In the genomic region with DNA sequence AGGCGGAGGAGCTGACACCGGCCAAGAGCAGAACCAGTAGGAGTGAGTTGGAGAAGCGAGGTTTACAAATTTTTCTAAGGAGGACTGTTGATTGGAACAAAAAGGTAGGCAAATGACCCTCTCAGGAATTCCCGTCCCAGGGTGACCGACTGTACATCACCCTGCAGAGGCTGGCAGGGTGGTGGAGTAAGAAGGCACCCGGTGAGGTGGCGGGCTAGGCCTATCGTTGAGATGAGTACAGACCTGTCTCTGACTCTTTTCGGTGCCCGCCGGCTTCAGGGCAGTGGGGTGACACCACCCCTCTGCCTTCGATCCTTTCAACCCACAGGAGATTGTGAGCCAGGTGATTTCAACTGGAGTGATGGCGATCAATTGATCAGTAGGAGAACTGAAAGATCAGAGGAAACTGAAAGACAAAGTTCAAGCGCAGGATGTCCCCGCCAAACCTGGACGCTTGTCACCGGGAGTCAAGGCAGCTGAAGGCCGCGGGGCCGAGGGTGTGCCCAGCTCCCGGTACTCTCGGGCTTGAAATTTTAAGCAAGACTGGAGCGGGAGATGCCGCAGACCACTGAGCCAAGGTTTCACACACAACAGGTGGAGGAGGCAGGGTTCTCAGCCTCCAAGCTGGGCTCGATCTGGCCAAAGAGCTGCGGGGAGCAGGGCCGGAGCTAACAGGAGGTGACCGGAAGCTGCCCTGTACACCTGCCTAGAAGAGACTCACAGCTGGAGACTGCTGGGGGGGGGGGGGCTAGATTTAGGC, we compare ENCODE assay signal across 16 mouse cellular contexts. TPM values are rescaled to one million over a fixed set of nuclear protein-coding genes. Genes with fewer than 3 reads are reported as not detected.
A peak's percentile ranks its signal among the peaks of the same experiment; 100 is the strongest.
DNase-seq lines count a peak whose midpoint lies in the region; ATAC-seq lines count a peak whose summit lies in the region.
"Had no signal": no experiment of that assay in that cellular context is flagged by ENCODE, and none has a peak within 500 bp of the region (broad histone marks: within the 10 kb centered on the region; RNA-seq: fewer than 3 reads in every experiment).

No protein-coding gene starts in this region.

- H3K27me3 ChIP-seq in hindbrain, embryonic 11.5 days (ENCODE audit: control insufficient read depth, insufficient read depth, low read length), result peaks cover 75% of the 10 kb centered on the region
- peaks cover 95% of the 10 kb centered on the region for H3K27me3 ChIP-seq in midbrain, embryonic 13.5 days

- H3K27ac ChIP-seq in hindbrain, embryonic 11.5 days (ENCODE audit: low read depth, low read length), result peak overlapping the region; percentile 58
- peak overlapping the region; percentile 58 for H3K27ac ChIP-seq in midbrain, embryonic 13.5 days
- H3K27ac ChIP-seq: forebrain, embryonic 12.5 days; lung, embryonic 15.5 days; stomach, embryonic 15.5 days had no signal

- H3K4me3 ChIP-seq in hindbrain, embryonic 11.5 days (ENCODE audit: low read depth, low read length), result peak overlapping the region; percentile 36
- H3K4me3 ChIP-seq in midbrain, embryonic 13.5 days (replicated peaks), result peak overlapping the region; percentile 31
- H3K4me3 ChIP-seq: forebrain, embryonic 12.5 days; lung, embryonic 15.5 days; stomach, embryonic 15.5 days had no signal

- H3K9me3 ChIP-seq in hindbrain, embryonic 11.5 days (ENCODE audit: control insufficient read depth, low read length), result no peaks in the 10 kb centered on the region
- H3K9me3 ChIP-seq in midbrain, embryonic 13.5 days, result no peaks in the 10 kb centered on the region
- H3K9me3 ChIP-seq: forebrain, embryonic 12.5 days; lung, embryonic 15.5 days; stomach, embryonic 15.5 days had no signal

- no peak for ATAC-seq in hindbrain, embryonic 11.5 days (ENCODE audit: low FRiP score)
- no peak for ATAC-seq in midbrain, embryonic 13.5 days
- no peak for ATAC-seq in frontal cortex, adult (ENCODE audit: low TSS enrichment)
- ATAC-seq in inflammation-experienced regulatory T-cells, adult 6 months, result no peak

- WGBS in hindbrain, embryonic 11.5 days, result 1% methylated on average over 28 of the region's 28 CpGs
- 3% methylated on average over 28 of the region's 28 CpGs for WGBS in midbrain, embryonic 13.5 days

- H3K4me1 ChIP-seq in hindbrain, embryonic 11.5 days (replicated peaks; ENCODE audit: control insufficient read depth, insufficient read depth, low read length), result peaks cover 7% of the 10 kb centered on the region; the same call in 1 of the 2 replicates
- peaks cover 49% of the 10 kb centered on the region for H3K4me1 ChIP-seq in midbrain, embryonic 13.5 days (replicated peaks)

- no peaks in the 10 kb centered on the region for H3K36me3 ChIP-seq in hindbrain, embryonic 11.5 days (ENCODE audit: control insufficient read depth, insufficient read depth, low read length)
- no peaks in the 10 kb centered on the region for H3K36me3 ChIP-seq in midbrain, embryonic 13.5 days
- H3K36me3 ChIP-seq: forebrain, embryonic 12.5 days; lung, embryonic 15.5 days; stomach, embryonic 15.5 days had no signal

- H3K4me2 ChIP-seq in hindbrain, embryonic 11.5 days (replicated peaks; ENCODE audit: low read depth, low read length), result peak overlapping the region; percentile 52
- peak overlapping the region; percentile 75 for H3K4me2 ChIP-seq in midbrain, embryonic 13.5 days (replicated peaks)
- H3K4me2 ChIP-seq: forebrain, embryonic 12.5 days; lung, embryonic 15.5 days; stomach, embryonic 15.5 days had no signal

- peak overlapping the region; percentile 62 for H3K9ac ChIP-seq in hindbrain, embryonic 11.5 days (ENCODE audit: low read depth, low read length)
- H3K9ac ChIP-seq in midbrain, embryonic 13.5 days (replicated peaks), result peak overlapping the region; percentile 48
- H3K9ac ChIP-seq: forebrain, embryonic 12.5 days; lung, embryonic 15.5 days; stomach, embryonic 15.5 days had no signal

- DNase-seq in retina, embryonic 14.5 days (ENCODE audit: low spot score), result peak; percentile 41
- DNase-seq in retina, postnatal 1 day, result no peak
- peak; percentile 67 for DNase-seq in hindbrain, embryonic 11.5 days (ENCODE audit: low spot score)
- DNase-seq in frontal cortex, postnatal 14 days (ENCODE audit: low spot score in 2 of 2), result no peak
- no peak for DNase-seq in spleen, adult 12 weeks (ENCODE audit: low spot score)
- DNase-seq: adrenal gland, adult 2 months; gastrocnemius, postnatal 14 days; kidney, adult 11 months; thymus, postnatal 36 days had no signal

RNA-seq across cellular contexts. Expression of a gene that starts 4.5 kb away (rescaled TPM):
- polyA plus RNA-seq in hindbrain, embryonic 11.5 days (2014; fragmentation: Nextera tagmentation; extraction: Ambion mirVana), result 48.3 and 49.2 TPM in 2 replicates
- 30.4 and 35.6 TPM in 2 replicates for polyA plus RNA-seq in midbrain, embryonic 13.5 days (2015; fragmentation: Nextera tagmentation; extraction: Ambion mirVana)
- not detected for polyA plus RNA-seq in inflammation-experienced regulatory T-cells, adult 6 months (2017; shearing (Covaris generic))
- polyA plus RNA-seq: adrenal gland, adult 2 months; liver, adult 2 months had no signal

Comparison
In these comparisons a context has a peak if more than half of its experiments do, and no peak if none do; other contexts are left out.
1. DNase-seq: peak in retina, embryonic 14.5 days (single experiment) and hindbrain, embryonic 11.5 days (single experiment); none in retina, postnatal 1 day (single experiment), frontal cortex, postnatal 14 days (0 of 2) and spleen, adult 12 weeks (single experiment).
2. RNA of a gene that starts 4.5 kb away (polyA plus RNA-seq): 48.3 to 49.2 TPM in hindbrain, embryonic 11.5 days and 30.4 to 35.6 TPM in midbrain, embryonic 13.5 days; not detected in inflammation-experienced regulatory T-cells, adult 6 months; every median in the first group is over 10 times any median in the second.